Mouse (Mus musculus) CH12.LX (cell line): ENCODE results near the gene Zfp691.

Source experiments
- CTCF ChIP-seq, 2 experiments: IDR thresholded peaks in 1 of 2; conservative IDR thresholded peaks in 1 of 2; 2 replicates each; pipeline ENCODE4 v1.5.1; 2011 to 2012; ENCODE audit warnings: low read depth in 2 of 2, low read length in 2 of 2, improper control_type of control experiment in 1 of 2, inconsistent platforms in 1 of 2, mild to moderate bottlenecking in 1 of 2, moderate library complexity in 1 of 2
- UBTF ChIP-seq: IDR thresholded peaks from 2 replicates; pipeline ENCODE4 v1.6.1; 2012; ENCODE audit warnings: low read depth, mild to moderate bottlenecking, inconsistent platforms, low read length, improper control_type of control experiment, moderate library complexity

GRCm38 (mm10) chr4:119148741-119149140 lies 25.3 kb downstream of the Zfp691 start:
- no peak for TF ChIP-seq CTCF (conservative IDR thresholded peaks at IDR 0.05 in 1 of 2, IDR thresholded peaks at IDR 0.05 in 1 of 2; ENCODE audit: low read depth in 2 of 2, low read length in 2 of 2)
- no peak for TF ChIP-seq UBTF
